Mouse (Mus musculus): ENCODE results near the gene Trpv2. TPM values are rescaled to one million over a fixed set of nuclear protein-coding genes. Genes with fewer than 3 reads are reported as not detected.
"Not testable (repeated sequence)": the region's sequence is repeated elsewhere in the genome, so short reads cannot be mapped to it uniquely, and the experiment has no call there.

The Trpv2 gene
- polyA plus RNA-seq, 1 experiment: 22.0 TPM

- Histone ChIP-seq H3K27me3 (ENCODE audit: control insufficient read depth, insufficient read depth, low read length) (no peaks in the 10 kb centered on the region), H3K4me3 (replicated peaks; ENCODE audit: insufficient read depth, low read depth, low read length) (no peak overlapping the region), H3K27ac (ENCODE audit: insufficient read depth, low read length) (no peak overlapping the region), H3K4me1 (ENCODE audit: control insufficient read depth, insufficient read depth, low read length) (peaks cover 9% of the 10 kb centered on the region)
- 90% methylated on average over 4 of the region's 4 CpGs for WGBS
- no peak for TF ChIP-seq POLR2A (IDR thresholded peaks at IDR 0.05; ENCODE audit: borderline replicate concordance, insufficient read depth, low read length)
- TF ChIP-seq CTCF (IDR thresholded peaks at IDR 0.05; ENCODE audit: borderline replicate concordance, insufficient read depth, low read depth, low read length): no peak
- DNase-seq: no peak
Observed at GRCm38 (mm10) chr11:62645337-62645675, 71.0 kb downstream of the Trpv2 start.

- Histone ChIP-seq H3K4me3 (replicated peaks; ENCODE audit: insufficient read depth, low read depth, low read length) (no peak overlapping the region), H3K27ac (ENCODE audit: insufficient read depth, low read length) (no peak overlapping the region), H3K4me1 (ENCODE audit: control insufficient read depth, insufficient read depth, low read length) (peaks cover 9% of the 10 kb centered on the region), H3K27me3 (ENCODE audit: control insufficient read depth, insufficient read depth, low read length) (no peaks in the 10 kb centered on the region)
- WGBS: 50% methylated on average over 8 of the region's 8 CpGs
- DNase-seq: no peak
- TF ChIP-seq CTCF (IDR thresholded peaks at IDR 0.05; ENCODE audit: borderline replicate concordance, insufficient read depth, low read depth, low read length): no peak
- no peak for TF ChIP-seq POLR2A (IDR thresholded peaks at IDR 0.05; ENCODE audit: borderline replicate concordance, insufficient read depth, low read length)
Observed at GRCm38 (mm10) chr11:62645732-62646494, 71.6 kb downstream of the Trpv2 start.

GRCm38 (mm10) chr11:62646495-62646843 is 72.2 kb downstream of the Trpv2 start:
- 62% methylated on average over 4 of the region's 4 CpGs for WGBS
- Histone ChIP-seq H3K27ac (ENCODE audit: insufficient read depth, low read length) (no peak overlapping the region), H3K27me3 (ENCODE audit: control insufficient read depth, insufficient read depth, low read length) (no peaks in the 10 kb centered on the region), H3K4me1 (ENCODE audit: control insufficient read depth, insufficient read depth, low read length) (peaks cover 9% of the 10 kb centered on the region), H3K4me3 (replicated peaks; ENCODE audit: insufficient read depth, low read depth, low read length) (no peak overlapping the region)
- TF ChIP-seq CTCF (IDR thresholded peaks at IDR 0.05; ENCODE audit: borderline replicate concordance, insufficient read depth, low read depth, low read length) (no peak), POLR2A (IDR thresholded peaks at IDR 0.05; ENCODE audit: borderline replicate concordance, insufficient read depth, low read length) (no peak)
- no peak for DNase-seq

- peaks cover 9% of the 10 kb centered on the region for H3K4me1 ChIP-seq (ENCODE audit: control insufficient read depth, insufficient read depth, low read length)
- H3K27me3 ChIP-seq (ENCODE audit: control insufficient read depth, insufficient read depth, low read length): no peaks in the 10 kb centered on the region
- WGBS: 70% methylated on average over 7 of the region's 7 CpGs
- H3K27ac ChIP-seq (ENCODE audit: insufficient read depth, low read length): no peak overlapping the region
- no peak overlapping the region for H3K4me3 ChIP-seq (replicated peaks; ENCODE audit: insufficient read depth, low read depth, low read length)
- no peak for DNase-seq
- TF ChIP-seq POLR2A (IDR thresholded peaks at IDR 0.05; ENCODE audit: borderline replicate concordance, insufficient read depth, low read length): no peak
- TF ChIP-seq CTCF (IDR thresholded peaks at IDR 0.05; ENCODE audit: borderline replicate concordance, insufficient read depth, low read depth, low read length): no peak
Observed at GRCm38 (mm10) chr11:62646958-62647515, 72.8 kb downstream of the Trpv2 start.

GRCm38 (mm10) chr11:62647661-62648590 is 73.6 kb downstream of the Trpv2 start, which contains the start of gene Lrrc75a:
Lrrc75a (minus strand) TSS chr11:62648523.
- 2% methylated on average over 69 of the region's 86 CpGs for WGBS
- peak; percentile 27 to 39 for DNase-seq
- TF ChIP-seq POLR2A (IDR thresholded peaks at IDR 0.05; ENCODE audit: borderline replicate concordance, insufficient read depth, low read length) (no peak), CTCF (IDR thresholded peaks at IDR 0.05; ENCODE audit: borderline replicate concordance, insufficient read depth, low read depth, low read length) (no peak)
- Histone ChIP-seq H3K27ac (ENCODE audit: insufficient read depth, low read length) (no peak within 1 kb of the TSS), H3K4me3 (replicated peaks; ENCODE audit: insufficient read depth, low read depth, low read length) (peak within 1 kb of the TSS; percentile 50), H3K27me3 (ENCODE audit: control insufficient read depth, insufficient read depth, low read length) (no peaks in the 10 kb centered on the region), H3K4me1 (ENCODE audit: control insufficient read depth, insufficient read depth, low read length) (peaks cover 9% of the 10 kb centered on the region)

- peaks cover under 1% of the 10 kb centered on the region; the same call in 1 of the 2 replicates for H3K4me1 ChIP-seq (ENCODE audit: control insufficient read depth, insufficient read depth, low read length)
- peak; percentile 83 to 90 for DNase-seq
- WGBS: 6% methylated on average over 42 of the region's 53 CpGs
- TF ChIP-seq CTCF (IDR thresholded peaks at IDR 0.05; ENCODE audit: borderline replicate concordance, insufficient read depth, low read depth, low read length) (peak; percentile 58), POLR2A (IDR thresholded peaks at IDR 0.05; ENCODE audit: borderline replicate concordance, insufficient read depth, low read length) (no peak)
- no peak within 1 kb of the TSS for H3K27ac ChIP-seq (ENCODE audit: insufficient read depth, low read length)
- H3K27me3 ChIP-seq (ENCODE audit: control insufficient read depth, insufficient read depth, low read length): no peaks in the 10 kb centered on the region
- peak within 1 kb of the TSS; percentile 50 for H3K4me3 ChIP-seq (replicated peaks; ENCODE audit: insufficient read depth, low read depth, low read length)
Observed at GRCm38 (mm10) chr11:62648591-62649391, 74.5 kb downstream of the Trpv2 start, which contains the start of gene Mmgt2. Mmgt2 (plus strand) TSS chr11:62648664.

GRCm38 (mm10) chr11:62649803-62650202 is 75.5 kb downstream of the Trpv2 start:
- H3K27ac ChIP-seq (ENCODE audit: insufficient read depth, low read length); H3K4me3 ChIP-seq (replicated peaks; ENCODE audit: insufficient read depth, low read depth, low read length); H3K27me3 ChIP-seq (ENCODE audit: control insufficient read depth, insufficient read depth, low read length); H3K4me1 ChIP-seq (ENCODE audit: control insufficient read depth, insufficient read depth, low read length); DNase-seq: not testable (repeated sequence)
- 88% methylated on average over 4 of the region's 4 CpGs for WGBS

Other genes starting within 250 kb of the Trpv2 start
- 7.7 and 9.5 TPM in 2 replicates for gene Pigl, start 116.0 kb upstream of the Trpv2 start, polyA plus RNA-seq (2012; rRNA removed)
- 132 and 153 TPM in 2 replicates for gene Ncor1, start 115.9 kb upstream of the Trpv2 start, polyA plus RNA-seq (2012; rRNA removed)
- gene Cenpv, start 35.2 kb upstream of the Trpv2 start, polyA plus RNA-seq (2012; rRNA removed): 46.7 and 52.4 TPM in 2 replicates
- 3,782 and 4,320 TPM in 2 replicates for gene Ubb, start 23.3 kb upstream of the Trpv2 start, polyA plus RNA-seq (2012; rRNA removed)
- 5.9 and 6.5 TPM in 2 replicates for gene Lrrc75a, start 74.0 kb downstream of the Trpv2 start, polyA plus RNA-seq (2012; rRNA removed)
- gene Mmgt2, start 74.2 kb downstream of the Trpv2 start, polyA plus RNA-seq (2012; rRNA removed): 19.8 and 28.0 TPM in 2 replicates
- 13.9 and 15.1 TPM in 2 replicates for gene Zfp287, start 157.4 kb downstream of the Trpv2 start, polyA plus RNA-seq (2012; rRNA removed)
- not detected in 2 replicates for gene Gm10428, start 178.6 kb downstream of the Trpv2 start, polyA plus RNA-seq (2012; rRNA removed)
- 9.8 and 10.8 TPM in 2 replicates for gene Zfp286, start 215.0 kb downstream of the Trpv2 start, polyA plus RNA-seq (2012; rRNA removed)
- gene Trim16, start 245.7 kb downstream of the Trpv2 start, polyA plus RNA-seq (2012; rRNA removed): 4.0 and 4.2 TPM in 2 replicates

Measured in cerebellum, adult 2 months (tissue).